Mouse (Mus musculus) small intestine, adult 2 months (tissue): ENCODE measurements around the gene Pip5k1c. TPM values are rescaled to one million over a fixed set of nuclear protein-coding genes. Genes with fewer than 3 reads are reported as not detected.

Experiments used
- H3K27ac ChIP-seq: fragments of 200-500 bp; 2 replicates; pipeline ENCODE4 v1.5.1; 2012; ENCODE audit warnings: low read depth, low read length, control low read depth, inconsistent platforms; ENCODE audit not compliant: insufficient read depth
- H3K27me3 ChIP-seq: fragments of 200-500 bp; 2 replicates; pipeline ENCODE4 v1.6.1; 2012; ENCODE audit warnings: mild to moderate bottlenecking, moderate library complexity, low read length, inconsistent platforms; ENCODE audit not compliant: control insufficient read depth, insufficient read depth
- H3K36me3 ChIP-seq: fragments of 200-500 bp; 2 replicates; pipeline ENCODE4 v1.6.1; 2012; ENCODE audit warnings: mild to moderate bottlenecking, low read length, control low read depth, inconsistent platforms; ENCODE audit not compliant: control insufficient read depth, insufficient read depth
- H3K4me1 ChIP-seq: fragments of 200-500 bp; 2 replicates; pipeline ENCODE4 v1.6.1; 2012; ENCODE audit warnings: low read length, inconsistent platforms, mixed read lengths; ENCODE audit not compliant: control insufficient read depth, insufficient read depth, insufficient read length
- H3K4me3 ChIP-seq: fragments of 200-500 bp; 2 replicates; pipeline ENCODE4 v1.5.1; 2012; ENCODE audit warnings: low read depth, mild to moderate bottlenecking, control low read depth, inconsistent platforms, low read length, moderate library complexity
- CTCF ChIP-seq: fragments of 200-500 bp; IDR thresholded peaks from 2 replicates; pipeline ENCODE4 v1.5.1; 2012; ENCODE audit warnings: low read depth, mild to moderate bottlenecking, control low read depth, inconsistent platforms, low read length, moderate library complexity, mixed read lengths; ENCODE audit not compliant: insufficient replicate concordance, insufficient read length; ENCODE audit errors: extremely low read depth
- POLR2A ChIP-seq: fragments of 200-500 bp; IDR thresholded peaks from 2 replicates; pipeline ENCODE4 v1.6.1; 2012; ENCODE audit warnings: low read depth, mild to moderate bottlenecking, control low read depth, inconsistent platforms, low read length, moderate library complexity
- WGBS: fragments of 180-500 bp; shearing (Covaris S2); methylation state at CpG from one replicate; pipeline ENCODE4 v1.1.7; 2018; 5-methylcytosine and 5-hydroxymethylcytosine counted together
- polyA plus RNA-seq: library from polyadenylated mRNA; depleted of rRNA; stranded (reverse); fragments of >200 nt; gene quantifications from 2 replicates; pipeline ENCODE4 v1.2.3, GENCODE M21; 2012

The Pip5k1c gene
- polyA plus RNA-seq, 1 experiment: 50.8 TPM

GRCm38 (mm10) chr10:81323791-81324530, 31.2 kb downstream of the Pip5k1c start:
- no peak overlapping the region for H3K27ac ChIP-seq
- no peaks in the 10 kb centered on the region for H3K27me3 ChIP-seq
- TF ChIP-seq POLR2A (no peak), CTCF (no peak)
- peaks cover 49% of the 10 kb centered on the region for H3K36me3 ChIP-seq
- 91% methylated on average over 18 of the region's 18 CpGs for WGBS
- no peak overlapping the region for H3K4me3 ChIP-seq
- H3K4me1 ChIP-seq: peaks cover 16% of the 10 kb centered on the region

GRCm38 (mm10) chr10:81325176-81325575, 32.4 kb downstream of the Pip5k1c start:
- Histone ChIP-seq H3K27ac (no peak overlapping the region), H3K4me3 (no peak overlapping the region), H3K4me1 (peaks cover 8% of the 10 kb centered on the region), H3K36me3 (peaks cover 49% of the 10 kb centered on the region), H3K27me3 (no peaks in the 10 kb centered on the region)
- WGBS: 94% methylated on average over 21 of the region's 21 CpGs
- TF ChIP-seq POLR2A (no peak), CTCF (no peak)

- Histone ChIP-seq H3K27me3 (no peaks in the 10 kb centered on the region), H3K4me3 (no peak overlapping the region), H3K27ac (no peak overlapping the region), H3K4me1 (peaks cover 10% of the 10 kb centered on the region), H3K36me3 (peaks cover 49% of the 10 kb centered on the region)
- TF ChIP-seq POLR2A (no peak), CTCF (no peak)
- 91% methylated on average over 18 of the region's 18 CpGs for WGBS
Observed at GRCm38 (mm10) chr10:81325781-81326180, 33.0 kb downstream of the Pip5k1c start.

GRCm38 (mm10) chr10:81326858-81327257, 34.1 kb downstream of the Pip5k1c start:
- Histone ChIP-seq H3K4me1 (peaks cover 12% of the 10 kb centered on the region), H3K27me3 (no peaks in the 10 kb centered on the region), H3K4me3 (no peak overlapping the region), H3K36me3 (peaks cover 49% of the 10 kb centered on the region), H3K27ac (no peak overlapping the region)
- 75% methylated on average over 6 of the region's 6 CpGs for WGBS
- TF ChIP-seq POLR2A (no peak), CTCF (no peak)

- no peak overlapping the region for H3K4me3 ChIP-seq
Observed at GRCm38 (mm10) chr10:81327959-81328358, 35.2 kb downstream of the Pip5k1c start.

GRCm38 (mm10) chr10:81328386-81328785, 35.6 kb downstream of the Pip5k1c start, which contains the start of gene Tbxa2r:
Tbxa2r (plus strand) TSS chr10:81328731.
- 15% methylated on average over 10 of the region's 10 CpGs for WGBS
- H3K4me1 ChIP-seq: peaks cover 12% of the 10 kb centered on the region
- TF ChIP-seq CTCF (no peak), POLR2A (no peak)
- peaks cover 39% of the 10 kb centered on the region for H3K36me3 ChIP-seq
- peak within 1 kb of the TSS; percentile 16 for H3K4me3 ChIP-seq
- peak within 1 kb of the TSS; percentile 62 for H3K27ac ChIP-seq
- H3K27me3 ChIP-seq: peaks cover 11% of the 10 kb centered on the region

More at GRCm38 (mm10) chr10:81327959-81328358, 35.2 kb downstream of the Pip5k1c start:
- Histone ChIP-seq H3K27me3 (peaks cover 9% of the 10 kb centered on the region), H3K4me1 (peaks cover 12% of the 10 kb centered on the region), H3K27ac (no peak overlapping the region), H3K36me3 (peaks cover 42% of the 10 kb centered on the region)
- TF ChIP-seq POLR2A (no peak), CTCF (no peak)
- WGBS: 41% methylated on average over 2 of the region's 2 CpGs

- Histone ChIP-seq H3K4me3 (peak overlapping the region; percentile 16), H3K27me3 (peaks cover 11% of the 10 kb centered on the region), H3K36me3 (peaks cover 29% of the 10 kb centered on the region), H3K4me1 (peaks cover 12% of the 10 kb centered on the region), H3K27ac (peak overlapping the region; percentile 62)
- WGBS: 68% methylated on average over 10 of the region's 10 CpGs
- TF ChIP-seq CTCF: no peak
- no peak for TF ChIP-seq POLR2A
Observed at GRCm38 (mm10) chr10:81329194-81329975, 36.6 kb downstream of the Pip5k1c start.
